Mouse (Mus musculus) lung, adult 2 months (tissue): ENCODE measurements around the gene Krt23. TPM values are rescaled to one million over a fixed set of nuclear protein-coding genes. Genes with fewer than 3 reads are reported as not detected.

ENCODE experiments used
- DNase-seq: peaks from one replicate; pipeline ENCODE4 v3.0.0; 2022
- H3K4me1 ChIP-seq: fragments of 200-500 bp; 2 replicates; pipeline ENCODE4 v1.6.1; 2011; ENCODE audit warnings: low read length; ENCODE audit not compliant: control insufficient read depth, insufficient read depth
- H3K4me3 ChIP-seq: fragments of 200-500 bp; replicated peaks from 2 replicates; pipeline ENCODE3; 2011; ENCODE audit warnings: low read depth, mild to moderate bottlenecking, control low read depth, low read length; ENCODE audit errors: extremely low read depth
- CTCF ChIP-seq: fragments of 200-500 bp; IDR thresholded peaks from 2 replicates; pipeline ENCODE4 v1.5.1; 2011; ENCODE audit warnings: mild to moderate bottlenecking, low read length, control low read depth; ENCODE audit not compliant: insufficient read depth
- POLR2A ChIP-seq: fragments of 200-500 bp; IDR thresholded peaks from 2 replicates; pipeline ENCODE4 v1.6.1; 2011; ENCODE audit warnings: low read depth, mild to moderate bottlenecking, control low read depth, low read length, borderline replicate concordance; ENCODE audit errors: extremely low read depth
- WGBS: fragments of 180-500 bp; shearing (Covaris S2); methylation state at CpG from one replicate; pipeline ENCODE4 v1.1.7; 2018; 5-methylcytosine and 5-hydroxymethylcytosine counted together
- polyA plus RNA-seq: library from polyadenylated mRNA; depleted of rRNA; stranded (reverse); fragments of >200 nt; gene quantifications from 2 replicates; pipeline ENCODE4 v1.2.3, GENCODE M21; 2012; rRNA removed

The Krt23 gene
- polyA plus RNA-seq, 1 experiment: 26.1 TPM

GRCm38 (mm10) chr11:99430670-99431069 is 62.3 kb downstream of the Krt23 start:
- 47% methylated on average over 12 of the region's 12 CpGs for WGBS
- DNase-seq: no peak
- TF ChIP-seq POLR2A (no peak), CTCF (no peak)
- H3K4me3 ChIP-seq: no peak overlapping the region
- no peaks in the 10 kb centered on the region for H3K4me1 ChIP-seq

Other genes starting within 250 kb of the Krt23 start
- 0.11 and 0.12 TPM in 2 replicates for gene Krt222, start 249.1 kb downstream of the Krt23 start, polyA plus RNA-seq
- not detected in 2 replicates for gene Krt24, start 207.9 kb downstream of the Krt23 start, polyA plus RNA-seq
- not detected in 2 replicates for gene Krt25, start 170.2 kb downstream of the Krt23 start, polyA plus RNA-seq
- not detected in 2 replicates for gene Krt26, start 155.2 kb downstream of the Krt23 start, polyA plus RNA-seq
- gene Krt27, start 142.0 kb downstream of the Krt23 start, polyA plus RNA-seq: not detected in 2 replicates
- gene Krt28, start 118.2 kb downstream of the Krt23 start, polyA plus RNA-seq: 0.11 and 0.15 TPM in 2 replicates
- 1.0 and 1.1 TPM in 2 replicates for gene Krt10, start 103.8 kb downstream of the Krt23 start, polyA plus RNA-seq
- 0.06 TPM in 1 of 2 replicates, not detected in the other for gene Krt12, start 70.9 kb downstream of the Krt23 start, polyA plus RNA-seq
- gene Krt20, start 55.0 kb downstream of the Krt23 start, polyA plus RNA-seq: 0.72 TPM in 1 of 2 replicates, not detected in the other
- gene Krt39, start 28.2 kb upstream of the Krt23 start, polyA plus RNA-seq: not detected in 2 replicates
- gene Krt40, start 50.0 kb upstream of the Krt23 start, polyA plus RNA-seq: not detected in 2 replicates
- gene Krtap3-3, start 57.7 kb upstream of the Krt23 start, polyA plus RNA-seq: 1.2 TPM in 1 of 2 replicates, not detected in the other
- gene Krtap3-2, start 63.7 kb upstream of the Krt23 start, polyA plus RNA-seq: 8.7 TPM in 1 of 2 replicates, not detected in the other
- gene Gm11939, start 66.3 kb upstream of the Krt23 start, polyA plus RNA-seq: not detected in 2 replicates
- gene Krtap3-1, start 73.5 kb upstream of the Krt23 start, polyA plus RNA-seq: not detected in 2 replicates
- gene Krtap1-5, start 87.9 kb upstream of the Krt23 start, polyA plus RNA-seq: not detected in 2 replicates
- not detected in 2 replicates for gene Krtap1-4, start 90.5 kb upstream of the Krt23 start, polyA plus RNA-seq
- gene Krtap1-3, start 98.2 kb upstream of the Krt23 start, polyA plus RNA-seq: not detected in 2 replicates
- gene Krtap9-3, start 105.0 kb upstream of the Krt23 start, polyA plus RNA-seq: not detected in 2 replicates
- not detected in 2 replicates for gene Gm11938, start 110.2 kb upstream of the Krt23 start, polyA plus RNA-seq
- gene Gm11937, start 117.1 kb upstream of the Krt23 start, polyA plus RNA-seq: not detected in 2 replicates
- gene Krtap2-4, start 121.7 kb upstream of the Krt23 start, polyA plus RNA-seq: not detected in 2 replicates
- gene Gm11562, start 127.3 kb upstream of the Krt23 start, polyA plus RNA-seq: not detected in 2 replicates
- not detected in 2 replicates for gene Krtap4-1, start 135.1 kb upstream of the Krt23 start, polyA plus RNA-seq
- not detected in 2 replicates for gene Krtap4-2, start 141.9 kb upstream of the Krt23 start, polyA plus RNA-seq
- gene Krtap4-7, start 151.0 kb upstream of the Krt23 start, polyA plus RNA-seq: not detected in 2 replicates
- not detected in 2 replicates for gene Gm11555, start 157.1 kb upstream of the Krt23 start, polyA plus RNA-seq
- gene Gm11563, start 165.8 kb upstream of the Krt23 start, polyA plus RNA-seq: not detected in 2 replicates
- not detected in 2 replicates for gene Krtap4-6, start 172.8 kb upstream of the Krt23 start, polyA plus RNA-seq
- gene Gm14190, start 197.6 kb upstream of the Krt23 start, polyA plus RNA-seq: not detected in 2 replicates
- gene Gm14180, start 241.2 kb upstream of the Krt23 start, polyA plus RNA-seq: not detected in 2 replicates